Mouse (Mus musculus): ENCODE results near the gene Nme9. TPM values are rescaled to one million over a fixed set of nuclear protein-coding genes. Genes with fewer than 3 reads are reported as not detected.

Nme9 gene
- polyA plus RNA-seq, 1 experiment from 2014 or later = not detected

DNA sequence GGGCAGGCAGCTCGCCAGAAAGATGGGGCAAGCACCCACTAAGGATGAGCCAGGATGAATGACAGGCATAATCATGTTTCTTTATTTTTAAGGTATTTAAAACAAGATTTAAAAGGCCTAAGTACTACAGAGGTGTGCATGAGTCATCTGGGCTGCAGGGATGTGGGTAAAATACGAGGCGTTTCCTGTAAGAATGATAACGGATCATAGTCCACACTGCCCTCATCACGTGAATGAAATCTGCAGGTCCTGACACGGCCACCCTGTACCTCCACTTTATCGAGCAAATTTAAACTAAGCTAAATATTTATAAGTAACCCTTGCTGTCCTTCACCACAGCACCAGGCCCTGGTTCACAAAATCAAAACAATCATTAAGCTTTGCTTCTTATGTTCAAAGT, 54.6 kb downstream of the Nme9 start:
- Histone ChIP-seq H3K4me1 (ENCODE audit: control insufficient read depth, insufficient read depth, low read length) (no peaks in the 10 kb centered on the region), H3K9ac (replicated peaks; ENCODE audit: low read length) (no peak overlapping the region), H3K36me3 (ENCODE audit: control insufficient read depth, insufficient read depth, low read length) (peaks cover 24% of the 10 kb centered on the region; the same call in 1 of the 2 replicates), H3K4me2 (ENCODE audit: low read length) (no peak overlapping the region), H3K27me3 (ENCODE audit: control insufficient read depth, insufficient read depth, low read length) (no peaks in the 10 kb centered on the region), H3K4me3 (replicated peaks; ENCODE audit: low read depth, low read length) (no peak overlapping the region), H3K27ac (replicated peaks; ENCODE audit: low read depth, low read length) (no peak overlapping the region), H3K9me3 (ENCODE audit: control insufficient read depth, low read length) (no peaks in the 10 kb centered on the region)
- ATAC-seq (ENCODE audit: low FRiP score, low TSS enrichment) = no peak
- no peak for DNase-seq
- WGBS = 96% methylated on average over 7 of the region's 7 CpGs

Other genes starting within 250 kb of the Nme9 start
- not detected in 2 replicates for gene Faiml, start 214.2 kb upstream of the Nme9 start, polyA plus RNA-seq (2014; fragmentation: Nextera tagmentation; extraction: Ambion mirVana)
- 65.4 and 72.1 TPM in 2 replicates for gene Cep70, start 208.1 kb upstream of the Nme9 start, polyA plus RNA-seq (2014; fragmentation: Nextera tagmentation; extraction: Ambion mirVana)
- 0.26 and 0.39 TPM in 2 replicates for gene Esyt3, start 92.9 kb upstream of the Nme9 start, polyA plus RNA-seq (2014; fragmentation: Nextera tagmentation; extraction: Ambion mirVana)
- 58.0 and 59.9 TPM in 2 replicates for gene Mras, start 14.1 kb upstream of the Nme9 start, polyA plus RNA-seq (2014; fragmentation: Nextera tagmentation; extraction: Ambion mirVana)
- 78.3 and 81.0 TPM in 2 replicates for gene Armc8, start 117.4 kb downstream of the Nme9 start, polyA plus RNA-seq (2014; fragmentation: Nextera tagmentation; extraction: Ambion mirVana)
- 22.2 and 26.2 TPM in 2 replicates for gene Dbr1, start 124.3 kb downstream of the Nme9 start, polyA plus RNA-seq (2014; fragmentation: Nextera tagmentation; extraction: Ambion mirVana)
- not detected in 2 replicates for gene A4gnt, start 161.0 kb downstream of the Nme9 start, polyA plus RNA-seq (2014; fragmentation: Nextera tagmentation; extraction: Ambion mirVana)
- 4.8 and 7.9 TPM in 2 replicates for gene Dzip1l, start 178.0 kb downstream of the Nme9 start, polyA plus RNA-seq (2014; fragmentation: Nextera tagmentation; extraction: Ambion mirVana)